Mouse (Mus musculus): Measurements from ENCODE around the gene Kcne3. TPM values are rescaled to one million over a fixed set of nuclear protein-coding genes. Genes with fewer than 3 reads are reported as not detected.

The Kcne3 gene
- total RNA-seq, 2 experiments from 2014 or later, result 0.79 to 2.2 TPM

DNA sequence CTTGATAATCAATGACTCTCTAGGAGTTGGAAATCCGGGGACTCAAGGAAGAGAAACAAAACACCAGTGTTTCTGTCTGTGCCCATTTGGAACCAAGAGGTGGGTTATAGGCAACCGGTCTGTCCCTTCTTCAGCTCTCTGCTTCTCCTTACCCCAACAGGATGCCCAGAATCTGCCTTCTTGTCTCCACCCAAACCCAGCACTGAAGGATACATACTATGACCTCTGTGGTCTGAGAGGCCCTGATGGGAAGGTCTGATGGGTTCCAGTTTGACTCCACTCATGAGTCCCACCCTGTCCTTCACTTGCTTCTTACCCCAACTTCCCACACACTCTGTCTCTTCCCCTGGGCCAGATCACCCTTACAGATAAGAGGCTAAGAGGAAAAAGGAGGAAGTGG is 4.9 kb downstream of the Kcne3 start:
- DNase-seq (ENCODE audit: low spot score in 2 of 2), result no peak

DNA sequence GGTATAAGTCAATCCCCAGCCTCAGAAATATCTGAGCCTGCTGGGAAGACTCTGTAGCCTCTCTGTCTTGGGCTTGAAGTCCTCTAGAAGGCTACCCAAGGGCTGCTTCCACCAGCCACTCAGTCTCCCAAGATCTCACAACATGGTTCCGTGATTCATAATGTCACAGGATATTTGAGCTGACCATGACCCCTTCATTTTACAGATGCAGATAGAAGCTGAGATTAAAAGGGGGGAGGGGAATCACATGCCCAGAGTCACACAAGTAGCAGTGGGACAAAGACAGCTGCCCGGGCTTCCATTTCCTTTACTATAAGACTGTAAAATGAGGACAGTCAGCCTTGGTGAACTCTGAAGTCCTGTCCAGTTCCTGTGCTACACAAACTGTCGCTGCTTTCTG is 5.3 kb downstream of the Kcne3 start:
- no peak for DNase-seq (ENCODE audit: low spot score in 2 of 2)

DNA sequence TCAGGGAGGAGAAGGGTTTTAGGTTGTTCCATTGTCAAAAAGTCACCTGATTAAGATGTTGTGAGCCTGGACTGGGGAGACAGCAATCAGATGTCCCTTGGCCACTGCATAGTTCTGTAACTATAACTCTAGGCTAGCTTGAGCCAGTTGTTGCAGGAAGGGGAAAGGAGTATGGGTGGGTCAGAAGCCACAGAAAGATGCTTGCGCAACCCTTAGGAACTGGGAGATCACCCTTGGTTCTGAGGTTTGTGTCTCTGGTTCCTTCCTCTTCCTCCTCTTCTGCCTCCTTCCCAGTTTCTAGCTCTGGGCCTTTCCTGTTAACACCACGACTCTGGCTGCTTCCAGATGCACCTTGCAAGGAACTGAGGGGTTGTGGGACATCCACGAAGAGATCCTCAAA is 6.1 kb downstream of the Kcne3 start:
- no peak for DNase-seq (ENCODE audit: low spot score in 2 of 2)

DNA sequence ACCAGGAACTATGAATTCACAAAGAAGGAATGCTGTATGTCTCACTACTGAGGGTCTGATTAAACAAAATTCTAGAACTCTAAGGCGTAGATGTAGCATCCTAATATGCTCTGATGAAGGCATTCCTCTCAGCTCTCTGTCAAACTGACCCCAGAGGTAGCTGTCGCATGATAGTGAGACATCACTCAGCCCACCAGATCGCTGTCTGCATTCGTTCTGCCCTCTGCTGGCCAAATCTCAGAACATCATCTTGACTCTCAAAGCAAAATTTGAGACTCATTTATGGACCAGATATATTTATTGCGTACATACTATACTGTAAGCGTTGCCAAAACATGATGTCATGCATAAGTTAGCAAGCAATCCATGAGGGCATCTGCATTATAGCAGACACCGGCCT is 11.3 kb downstream of the Kcne3 start:
- DNase-seq (ENCODE audit: low spot score in 2 of 2), result no peak

DNA sequence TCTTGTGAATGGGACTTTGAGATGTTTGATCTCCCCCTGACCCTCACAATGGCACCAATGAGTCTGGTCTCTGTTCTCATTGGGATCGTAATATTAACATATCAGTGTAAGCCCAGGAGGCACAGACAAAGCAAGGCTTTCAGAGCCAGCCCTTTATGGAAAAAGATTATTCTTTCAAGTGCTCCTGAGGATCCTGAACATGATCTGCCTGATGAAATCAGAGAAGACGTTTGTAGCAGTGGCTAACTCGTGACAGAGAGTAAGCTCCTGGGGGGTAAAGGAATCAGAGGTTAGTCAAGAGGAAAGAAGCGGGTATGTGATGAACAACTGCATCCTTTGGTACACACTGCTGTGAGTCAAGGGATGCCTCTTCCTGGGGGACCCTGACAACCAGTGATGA is 13.9 kb downstream of the Kcne3 start:
- no peak for DNase-seq (ENCODE audit: low spot score in 2 of 2)

DNA sequence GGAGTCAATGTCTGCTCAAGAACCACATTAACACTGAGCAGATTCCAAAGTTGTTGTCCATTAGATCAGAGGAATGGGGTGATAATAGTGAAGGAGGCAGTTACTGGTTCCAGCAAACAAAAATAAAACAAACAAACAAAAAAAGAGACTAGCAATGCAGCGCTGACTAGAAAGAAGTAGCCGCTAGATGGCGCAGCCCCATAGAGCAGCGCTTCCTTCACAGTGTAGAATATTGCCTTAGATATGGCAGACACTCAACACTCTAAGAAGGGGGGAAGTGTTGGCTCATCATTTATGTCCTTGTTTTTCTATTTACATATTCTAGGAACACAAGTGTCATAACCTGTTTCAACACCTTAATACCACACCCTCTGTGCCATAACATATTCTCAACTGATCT is 14.5 kb downstream of the Kcne3 start:
- DNase-seq (ENCODE audit: low spot score in 2 of 2), result no peak

DNA sequence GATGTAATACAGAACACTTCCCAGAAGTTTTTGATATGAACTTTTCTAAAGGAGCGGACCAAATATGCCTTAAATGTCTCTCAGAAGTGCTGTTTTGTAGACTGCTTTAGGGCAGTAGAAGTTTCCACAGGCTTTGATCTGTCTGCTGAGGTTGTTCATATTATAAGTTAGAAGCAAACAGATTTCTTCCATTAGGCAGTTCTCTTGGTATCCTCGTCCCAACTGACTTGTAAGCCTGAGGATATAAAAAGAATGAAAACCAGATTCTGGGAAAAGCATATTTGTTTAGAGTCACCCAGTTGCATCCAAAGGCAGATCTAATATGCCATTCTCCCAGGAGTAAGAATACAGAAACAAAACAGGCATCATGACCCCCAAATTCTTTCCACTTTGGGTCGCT is 24.9 kb downstream of the Kcne3 start:
- no peak for DNase-seq (ENCODE audit: low spot score in 2 of 2)

DNA sequence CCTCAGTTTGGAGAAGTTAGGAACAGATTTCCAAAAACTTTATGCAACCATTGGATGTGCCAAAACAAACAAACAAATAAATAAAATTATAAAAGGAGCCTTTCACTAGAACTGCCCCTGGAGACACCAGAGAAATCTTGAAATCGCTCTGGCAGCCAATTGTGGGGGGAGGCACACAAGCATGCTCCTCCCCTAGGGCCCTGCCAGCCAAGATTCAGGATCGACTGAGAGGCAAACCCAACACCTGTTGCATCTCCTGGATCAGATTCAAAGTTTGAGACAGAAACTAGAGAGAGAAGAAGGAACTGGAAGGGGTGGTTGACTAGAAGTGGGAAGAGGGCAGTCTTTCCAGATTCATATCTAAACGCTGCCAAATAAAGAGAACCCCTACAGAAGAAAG is 27.3 kb downstream of the Kcne3 start:
- no peak for DNase-seq (ENCODE audit: low spot score in 2 of 2)

DNA sequence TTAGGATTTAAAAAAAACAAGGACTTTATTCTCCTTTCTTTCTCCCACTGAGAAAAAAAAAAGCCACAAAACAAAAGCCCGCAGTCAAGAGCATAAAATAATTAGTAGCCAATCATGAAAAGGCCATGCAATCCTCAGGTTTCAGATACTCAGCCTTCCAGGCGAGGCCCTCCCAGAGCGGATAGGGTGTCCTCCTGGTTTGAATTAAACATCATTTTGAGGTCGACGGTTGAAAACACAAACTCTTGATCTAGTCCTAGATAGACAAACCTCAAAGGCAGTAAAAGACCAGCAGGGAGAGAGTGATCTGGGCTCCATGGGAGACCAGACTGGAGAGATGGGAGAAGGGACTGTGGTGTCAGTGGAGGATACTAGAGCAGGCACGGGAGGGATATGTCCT is 28.6 kb downstream of the Kcne3 start:
- DNase-seq (ENCODE audit: low spot score in 2 of 2), result no peak

DNA sequence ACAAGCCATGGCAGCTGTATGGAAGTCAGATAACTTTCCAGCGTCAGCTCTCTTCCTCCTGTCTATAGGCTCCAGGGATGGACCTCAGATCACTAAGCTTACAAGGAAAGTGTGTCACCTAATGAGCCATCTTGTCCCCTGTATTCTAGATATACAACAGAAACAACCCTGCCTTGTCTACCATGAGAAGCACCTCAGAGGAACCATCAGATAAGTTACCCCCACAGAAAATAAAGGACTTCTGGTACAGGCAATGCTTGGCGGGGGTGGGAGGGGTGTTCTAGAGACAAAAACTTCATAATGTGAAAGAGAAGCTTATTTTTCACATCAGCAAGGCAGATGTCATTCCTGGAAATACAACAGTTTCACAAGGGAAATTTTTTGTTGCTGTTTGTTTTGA is 29.8 kb downstream of the Kcne3 start:
- DNase-seq (ENCODE audit: low spot score in 2 of 2), result no peak

DNA sequence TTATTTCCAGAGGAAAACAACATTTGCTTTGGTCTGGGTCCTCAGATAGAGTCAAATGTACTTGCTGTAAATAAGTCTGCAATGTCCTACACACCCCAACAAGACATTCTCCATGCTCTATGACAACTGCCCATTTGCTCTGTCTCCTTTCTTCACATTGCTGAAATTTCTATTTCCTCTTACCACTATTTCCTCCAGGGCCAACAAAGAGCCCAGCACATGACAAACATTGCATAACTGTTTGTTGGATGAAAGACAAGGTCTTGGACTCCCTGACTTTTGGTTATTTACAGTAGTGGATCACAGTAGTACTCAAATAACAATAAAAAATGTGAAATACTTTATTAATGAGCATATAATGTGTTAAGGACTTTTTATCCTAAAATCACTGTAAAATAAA is 31.6 kb downstream of the Kcne3 start:
- no peak for DNase-seq (ENCODE audit: low spot score in 2 of 2)

DNA sequence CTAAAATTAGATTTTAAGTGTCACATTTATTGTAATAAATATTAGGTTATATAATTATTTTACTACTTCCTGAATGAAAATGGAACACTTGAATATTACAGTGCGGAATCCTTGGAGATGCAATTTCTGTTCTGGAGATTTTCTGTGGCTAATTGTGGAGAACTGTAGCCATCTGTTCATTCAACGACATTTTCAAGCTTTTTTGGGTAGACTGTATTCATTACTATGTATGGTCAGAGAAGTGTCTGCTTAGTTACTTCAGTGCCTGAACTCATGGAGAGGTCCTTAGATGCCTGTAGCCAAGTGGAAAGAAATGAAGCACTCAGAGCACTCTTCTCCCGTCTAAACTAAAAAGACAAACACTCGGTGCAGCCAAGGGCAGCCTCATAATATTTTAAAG is 38.0 kb downstream of the Kcne3 start:
- no peak for DNase-seq (ENCODE audit: low spot score in 2 of 2)

DNA sequence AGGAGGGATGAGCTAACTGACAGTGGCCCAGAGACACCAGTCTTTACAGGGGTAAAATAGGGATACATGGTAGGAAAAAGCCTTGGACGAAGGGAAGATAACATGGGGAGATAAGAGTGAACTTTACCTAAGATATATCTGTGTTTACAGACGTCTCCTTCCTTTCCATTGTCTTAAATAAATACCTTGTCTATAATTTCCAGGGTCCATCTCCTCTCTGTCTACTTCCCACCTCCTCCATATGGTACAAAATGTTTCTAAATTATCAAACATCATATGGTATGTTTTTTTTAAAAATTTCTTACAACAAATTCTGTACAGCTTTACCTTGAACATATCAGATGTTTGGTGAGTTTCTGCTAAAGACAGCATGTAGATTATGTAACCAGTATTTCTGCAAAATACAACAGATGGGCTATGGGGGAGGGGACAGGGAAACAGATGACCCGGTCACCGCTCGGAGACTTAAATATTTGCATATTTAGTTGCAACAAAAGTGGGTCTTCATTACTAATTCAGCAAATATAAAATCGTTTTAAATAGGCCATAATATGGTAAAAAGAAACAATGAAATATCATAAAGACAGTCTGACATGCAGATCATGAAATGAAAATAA is 38.9 kb downstream of the Kcne3 start:
- DNase-seq (ENCODE audit: low spot score in 2 of 2), result no peak

DNA sequence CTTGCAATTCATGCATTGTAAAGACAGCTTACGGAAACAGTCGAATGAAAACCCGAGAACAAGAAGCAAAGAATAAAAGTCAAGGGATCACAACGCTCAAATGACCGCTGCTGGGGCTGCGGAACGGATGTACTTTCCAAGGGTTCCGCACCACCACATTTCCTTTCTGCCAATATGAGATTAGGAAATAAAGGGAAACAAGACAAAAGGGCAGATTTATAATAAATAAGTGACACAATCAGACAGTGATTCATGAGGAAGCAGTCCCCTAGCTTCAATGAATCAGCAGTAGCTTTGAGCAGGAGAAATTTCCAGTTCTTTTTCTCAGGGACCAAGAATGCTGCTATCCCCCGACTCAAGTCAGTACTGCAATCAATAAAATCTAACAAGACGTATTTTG is 39.7 kb downstream of the Kcne3 start:
- no peak for DNase-seq (ENCODE audit: low spot score in 2 of 2)

DNA sequence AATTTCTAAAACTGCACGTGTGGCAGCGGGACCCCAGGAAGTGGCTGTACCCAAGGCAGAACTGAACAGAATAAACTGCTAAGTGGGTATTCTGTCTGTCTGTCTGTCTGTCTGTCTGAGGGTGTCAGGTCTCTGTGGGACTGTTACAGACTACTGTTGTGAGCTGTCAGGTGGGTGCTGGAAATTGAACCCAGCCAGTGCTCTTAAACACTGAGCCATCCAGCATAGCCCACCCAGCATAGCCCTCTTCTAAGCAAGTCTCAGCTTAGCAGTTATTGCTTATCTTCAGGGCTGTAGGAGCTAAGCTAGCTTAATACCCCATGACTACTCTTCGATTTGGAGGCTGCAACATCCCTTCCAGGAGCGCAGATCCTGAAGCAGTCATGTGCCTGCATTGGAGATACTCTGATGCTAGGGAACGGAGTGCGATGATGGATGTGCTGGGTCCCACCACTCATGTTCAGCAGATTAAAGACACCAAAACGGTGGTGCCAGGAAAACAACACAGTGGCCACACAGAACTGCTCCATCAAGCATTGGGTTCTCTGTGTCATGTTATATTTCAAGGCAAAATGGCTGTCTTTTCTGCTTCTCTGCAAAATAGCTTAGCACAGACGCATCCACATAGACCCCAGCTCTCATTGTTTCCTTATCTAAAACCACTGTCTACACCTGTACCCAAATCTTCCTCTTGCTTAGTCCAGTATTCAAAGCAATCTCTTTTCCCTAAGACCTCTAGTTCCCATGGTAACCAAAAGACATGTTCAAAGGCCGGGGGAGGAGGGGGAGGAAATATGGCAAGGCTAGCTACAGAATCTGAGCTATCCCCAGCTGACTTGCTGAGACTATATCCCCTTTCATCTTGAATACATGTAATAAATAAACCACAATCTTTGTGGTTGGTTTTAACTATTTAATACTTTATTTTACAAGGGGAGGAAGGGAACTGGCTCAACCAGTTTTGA is 40.6 kb downstream of the Kcne3 start:
- no peak for DNase-seq (ENCODE audit: low spot score in 2 of 2)

DNA sequence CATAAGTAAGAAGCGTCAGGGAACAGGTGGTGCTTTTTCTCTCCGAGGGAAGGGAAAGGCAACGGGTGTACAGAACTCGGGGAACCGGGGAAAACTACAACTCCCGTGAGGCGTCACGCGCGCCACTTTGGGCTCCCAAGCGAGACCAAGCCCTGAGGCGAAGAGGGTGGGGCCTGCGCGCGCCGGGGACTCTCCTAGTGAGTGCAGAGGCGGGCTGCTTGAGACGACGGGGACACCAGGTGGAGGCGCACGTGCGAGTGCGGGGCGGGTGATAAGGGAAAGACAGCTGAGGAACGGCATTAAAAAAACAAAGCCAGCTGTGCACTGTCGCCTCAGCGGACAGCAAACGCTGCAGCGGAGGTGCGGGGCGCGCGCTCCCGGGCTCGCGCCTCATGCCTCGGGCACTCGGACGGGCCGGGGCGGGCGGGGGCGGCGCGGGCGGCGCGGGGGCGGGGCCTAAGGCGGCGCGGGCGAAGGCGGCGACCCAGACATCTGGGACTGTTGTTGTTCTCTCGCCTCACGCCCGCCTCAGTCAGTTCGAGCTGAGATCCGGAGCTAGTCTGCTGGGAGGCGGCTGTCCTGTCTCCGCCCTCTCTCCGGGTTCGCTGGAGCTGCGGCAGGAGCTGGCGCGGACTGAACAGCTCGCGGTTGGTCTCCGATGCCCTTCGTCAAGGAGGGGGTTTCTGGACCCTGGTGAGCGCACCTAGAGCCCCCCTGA is 51.0 kb downstream of the Kcne3 start, which contains the start of gene Pgm2l1:
Pgm2l1 (plus strand) TSS at position 237 of the 718 bp plus-strand sequence.
- peak; percentile 81 to 95 for DNase-seq (ENCODE audit: low spot score in 2 of 2)

DNA sequence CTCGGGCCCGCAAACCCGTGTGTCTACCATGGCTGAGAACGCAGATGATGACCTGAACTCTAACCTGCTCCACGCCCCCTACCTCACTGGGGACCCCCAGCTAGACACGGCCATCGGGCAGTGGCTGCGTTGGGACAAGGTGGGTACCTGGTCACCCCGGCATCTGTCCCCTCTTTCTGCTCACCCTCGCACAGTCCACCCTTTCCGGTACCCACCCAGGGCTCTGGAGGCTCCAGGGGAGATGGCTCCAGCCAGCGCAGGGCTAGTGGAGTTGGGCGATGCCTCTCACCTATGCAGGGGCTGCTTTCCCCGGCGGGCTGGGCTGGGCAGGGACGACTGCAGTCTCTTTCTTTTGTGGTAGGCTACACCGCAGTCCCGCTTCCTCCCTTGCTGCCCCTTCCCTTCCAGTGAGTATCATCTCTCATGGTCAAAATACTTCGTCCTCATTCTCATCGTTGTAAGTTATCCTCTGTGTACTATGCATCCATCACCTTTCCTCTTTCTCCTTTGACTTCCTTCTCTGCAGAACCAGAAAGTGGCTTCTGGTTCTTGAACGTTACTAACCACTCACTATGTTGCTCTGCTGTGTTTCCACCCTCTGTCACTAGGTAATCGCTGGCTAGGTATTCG is 51.7 kb downstream of the Kcne3 start:
- peak in 1 of 2 experiments; percentile 9 for DNase-seq (ENCODE audit: low spot score in 2 of 2)

DNA sequence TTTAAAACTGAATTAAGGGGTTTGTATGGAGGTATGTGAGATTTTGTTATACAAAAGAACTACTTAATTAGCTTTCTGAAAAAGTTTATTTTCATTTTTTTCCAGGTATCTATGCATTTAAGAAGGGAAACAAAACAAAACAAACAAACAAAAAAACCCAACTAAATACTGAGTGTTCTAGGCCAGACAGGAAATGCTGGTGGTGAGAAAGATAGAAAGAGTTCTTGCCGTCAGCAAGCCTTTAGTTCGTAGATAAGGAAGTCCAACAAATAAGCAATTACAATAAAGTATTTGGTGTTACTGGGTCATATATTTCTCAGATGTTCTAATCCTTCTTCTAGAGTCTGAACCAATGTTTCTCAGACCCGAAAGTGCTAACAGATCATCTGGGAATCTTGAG is 52.7 kb downstream of the Kcne3 start:
- DNase-seq (ENCODE audit: low spot score in 2 of 2), result no peak

DNA sequence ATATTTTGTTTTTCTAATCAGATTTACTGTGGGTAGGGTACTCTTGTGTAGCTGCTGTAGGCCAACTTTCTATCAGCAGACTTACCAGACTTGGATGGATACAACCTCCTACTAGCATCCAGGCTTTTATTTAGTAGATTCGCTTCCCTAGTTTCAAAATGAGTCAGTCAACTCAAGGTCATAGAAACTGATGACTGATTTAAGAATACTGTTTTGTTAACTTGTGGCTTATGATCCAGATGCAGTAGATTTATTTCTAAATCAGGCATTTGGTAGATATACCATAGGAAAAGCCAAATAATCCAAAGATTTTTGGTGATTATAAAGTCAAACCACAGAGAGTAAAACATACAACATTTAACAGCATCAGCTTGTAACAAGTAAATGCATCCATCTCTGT is 54.3 kb downstream of the Kcne3 start:
- DNase-seq (ENCODE audit: low spot score in 2 of 2), result no peak

DNA sequence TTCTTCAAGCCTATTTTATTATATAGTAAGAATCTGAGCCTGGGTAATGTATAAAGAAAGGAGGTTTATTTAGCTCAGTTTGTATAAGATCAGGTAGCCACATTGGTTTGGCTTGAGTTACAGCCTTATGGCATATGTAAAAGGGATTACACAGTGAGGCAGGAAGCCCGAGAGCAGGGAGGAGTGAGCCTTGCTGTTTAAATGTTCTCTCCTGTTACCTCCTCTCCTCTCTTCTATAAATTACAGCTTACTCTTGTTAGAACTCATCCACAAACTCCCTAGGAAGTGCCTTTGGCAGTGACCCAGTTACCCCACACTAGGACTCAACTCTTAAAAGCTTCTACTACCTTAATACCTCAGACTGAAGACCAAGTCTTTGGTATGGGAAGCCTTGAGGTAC is 55.4 kb downstream of the Kcne3 start:
- no peak for DNase-seq (ENCODE audit: low spot score in 2 of 2)

DNA sequence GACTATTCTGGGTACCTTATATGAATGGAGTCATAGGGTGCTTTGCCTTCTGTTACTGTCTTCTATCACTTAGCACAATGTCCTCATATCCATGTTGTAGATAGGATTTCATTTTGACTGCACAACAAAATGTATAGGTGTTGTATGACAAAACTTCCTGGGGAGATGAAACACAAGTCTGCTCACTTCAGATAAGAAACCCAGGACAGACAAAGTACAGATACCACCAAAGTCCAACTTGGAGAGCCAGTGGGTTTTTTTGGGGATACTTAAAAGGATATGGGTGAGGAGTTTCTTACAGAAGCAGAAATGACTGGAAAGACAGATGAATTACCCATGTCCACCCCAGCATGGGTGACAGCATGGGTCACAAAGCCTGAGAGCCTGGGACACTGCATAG is 57.4 kb downstream of the Kcne3 start:
- no peak for DNase-seq (ENCODE audit: low spot score in 2 of 2)

Measured in adrenal gland, postnatal 4 days (tissue).